Mouse (Mus musculus) ES-Bruce4 (cell line): Measurements from ENCODE around the gene Gdpd5.

Experiments
- CTCF ChIP-seq: IDR thresholded peaks from one replicate; pipeline ENCODE4 v1.8.1; 2011; ENCODE audit warnings: low read depth, low read length
- EP300 ChIP-seq: IDR thresholded peaks from 2 replicates; pipeline ENCODE4 v1.6.1; 2011; ENCODE audit warnings: low read depth, low read length; ENCODE audit not compliant: insufficient read depth
- POLR2A ChIP-seq: IDR thresholded peaks from one replicate; pipeline ENCODE4 v1.8.1; 2011; ENCODE audit warnings: low read length; ENCODE audit not compliant: insufficient read depth

DNA sequence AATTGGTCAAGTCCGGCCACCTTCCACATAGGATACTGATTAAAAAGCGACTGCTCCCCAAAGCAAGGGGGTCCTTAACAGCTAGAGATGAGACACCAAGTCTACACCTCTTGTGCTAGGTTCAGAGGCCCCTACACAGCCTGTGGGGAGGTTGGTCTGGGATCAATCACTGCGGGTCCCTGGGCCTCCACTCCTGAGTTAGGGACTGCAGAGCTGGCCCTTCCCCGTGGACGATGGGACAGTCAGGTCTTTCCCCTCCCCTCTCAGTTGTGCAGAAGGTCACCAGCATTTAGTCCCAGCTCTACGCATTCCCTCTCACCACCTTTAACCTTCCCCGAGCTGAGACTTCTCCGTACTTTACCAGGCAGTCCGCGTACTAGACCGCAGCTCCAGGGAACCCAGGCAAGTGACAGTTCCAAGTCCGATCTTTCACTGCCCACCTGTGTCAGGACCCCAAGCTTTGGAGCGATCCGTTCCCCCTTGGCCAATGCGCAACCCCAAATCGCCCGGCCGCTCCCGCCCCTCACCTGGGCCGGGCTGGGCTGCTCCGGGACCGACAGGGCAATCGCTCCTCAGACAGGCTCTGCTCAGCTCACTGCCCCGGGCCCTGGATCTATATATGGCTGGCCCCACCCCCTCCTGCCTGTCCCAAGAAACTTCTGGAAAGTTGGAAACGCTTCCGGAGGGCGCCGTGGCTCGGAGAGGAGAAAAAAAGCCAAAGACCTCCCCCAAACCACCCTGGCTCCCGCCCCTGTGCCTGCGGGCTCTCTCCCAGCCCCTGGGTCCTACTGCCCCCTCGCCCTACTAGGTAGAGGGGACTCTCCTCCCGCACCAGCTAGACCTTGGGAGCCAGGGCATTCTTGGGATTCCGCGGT is 28.5 kb upstream of the Gdpd5 start, which contains the start of gene Serpinh1:
- TF ChIP-seq POLR2A: no peak
- TF ChIP-seq CTCF: no peak
- no peak for TF ChIP-seq EP300
